Mouse (Mus musculus): ENCODE measurements around the gene Dut.
"Not testable (repeated sequence)": the region's sequence is repeated elsewhere in the genome, so short reads cannot be mapped to it uniquely, and the experiment has no call there.

The Dut gene

GRCm38 (mm10) chr2:125254630-125255029 lies 7.6 kb downstream of the Dut start:
- no peak for DNase-seq (ENCODE audit: low spot score in 2 of 2)

GRCm38 (mm10) chr2:125255886-125256285 lies 8.9 kb downstream of the Dut start:
- no peak for DNase-seq (ENCODE audit: low spot score in 2 of 2)

- DNase-seq (ENCODE audit: low spot score in 2 of 2), result no peak
Observed at GRCm38 (mm10) chr2:125259230-125260120, 12.5 kb downstream of the Dut start.

- DNase-seq (ENCODE audit: low spot score in 2 of 2), result no peak
Observed at GRCm38 (mm10) chr2:125260326-125260725, 13.3 kb downstream of the Dut start.

- peak in 1 of 2 experiments; percentile 20 for DNase-seq (ENCODE audit: low spot score in 2 of 2)
Observed at GRCm38 (mm10) chr2:125263056-125263455, 16.1 kb downstream of the Dut start.

- no peak for DNase-seq (ENCODE audit: low spot score in 2 of 2)
Observed at GRCm38 (mm10) chr2:125263753-125264152, 16.8 kb downstream of the Dut start.

GRCm38 (mm10) chr2:125268876-125269275 lies 21.9 kb downstream of the Dut start:
- DNase-seq (ENCODE audit: low spot score in 2 of 2), result no peak

GRCm38 (mm10) chr2:125275617-125276016 lies 28.6 kb downstream of the Dut start:
- DNase-seq (ENCODE audit: low spot score in 2 of 2), result no peak

- DNase-seq (ENCODE audit: low spot score in 2 of 2), result no peak
Observed at GRCm38 (mm10) chr2:125276692-125277091, 29.7 kb downstream of the Dut start.

GRCm38 (mm10) chr2:125278474-125278873 lies 31.5 kb downstream of the Dut start:
- DNase-seq (ENCODE audit: low spot score in 2 of 2), result no peak

GRCm38 (mm10) chr2:125279995-125280394 lies 33.0 kb downstream of the Dut start:
- not testable (repeated sequence) for DNase-seq (ENCODE audit: low spot score in 2 of 2)

GRCm38 (mm10) chr2:125282334-125283206 lies 35.6 kb downstream of the Dut start:
- no peak for DNase-seq (ENCODE audit: low spot score in 2 of 2)

- no peak for DNase-seq (ENCODE audit: low spot score in 2 of 2)
Observed at GRCm38 (mm10) chr2:125285777-125286176, 38.8 kb downstream of the Dut start.

GRCm38 (mm10) chr2:125290197-125290965 lies 43.4 kb downstream of the Dut start:
- DNase-seq (ENCODE audit: low spot score in 2 of 2), result no peak

- no peak for DNase-seq (ENCODE audit: low spot score in 2 of 2)
Observed at GRCm38 (mm10) chr2:125291101-125291500, 44.1 kb downstream of the Dut start.

GRCm38 (mm10) chr2:125292616-125293015 lies 45.6 kb downstream of the Dut start:
- DNase-seq (ENCODE audit: low spot score in 2 of 2), result no peak

GRCm38 (mm10) chr2:125293969-125294491 lies 47.0 kb downstream of the Dut start:
- DNase-seq (ENCODE audit: low spot score in 2 of 2), result no peak

GRCm38 (mm10) chr2:125295526-125295925 lies 48.5 kb downstream of the Dut start:
- no peak for DNase-seq (ENCODE audit: low spot score in 2 of 2)

GRCm38 (mm10) chr2:125298841-125299240 lies 51.9 kb downstream of the Dut start:
- no peak for DNase-seq (ENCODE audit: low spot score in 2 of 2)

GRCm38 (mm10) chr2:125301877-125302624 lies 55.1 kb downstream of the Dut start:
- DNase-seq (ENCODE audit: low spot score in 2 of 2), result no peak

- no peak for DNase-seq (ENCODE audit: low spot score in 2 of 2)
Observed at GRCm38 (mm10) chr2:125302625-125302924, 55.6 kb downstream of the Dut start.
